Mouse (Mus musculus): ENCODE results near the gene Vwa1. TPM values are rescaled to one million over a fixed set of nuclear protein-coding genes. Genes with fewer than 3 reads are reported as not detected.

The Vwa1 gene
- polyA plus RNA-seq, 1 experiment from 2014 or later, result 9.9 TPM

GRCm38 (mm10) chr4:155785246-155785645 lies 10.7 kb upstream of the Vwa1 start:
- peaks cover 3% of the 10 kb centered on the region; the same call in 1 of the 2 replicates for H3K4me1 ChIP-seq (ENCODE audit: control insufficient read depth, insufficient read depth, low read length)
- H3K9me3 ChIP-seq (ENCODE audit: control insufficient read depth, low read length), result no peaks in the 10 kb centered on the region
- H3K27me3 ChIP-seq (ENCODE audit: control insufficient read depth, insufficient read depth, low read length), result no peaks in the 10 kb centered on the region
- H3K36me3 ChIP-seq (ENCODE audit: control insufficient read depth, insufficient read depth, low read length), result no peaks in the 10 kb centered on the region
- DNase-seq (ENCODE audit: low spot score, missing footprints), result no peak
- no peak overlapping the region for H3K4me2 ChIP-seq
- ATAC-seq (ENCODE audit: low FRiP score), result no peak
- H3K4me3 ChIP-seq (ENCODE audit: low read depth, low read length), result no peak overlapping the region
- H3K27ac ChIP-seq (ENCODE audit: low read depth, low read length), result no peak overlapping the region
- H3K9ac ChIP-seq (ENCODE audit: low read length), result no peak overlapping the region
- WGBS, result 82% methylated on average over 10 of the region's 10 CpGs

GRCm38 (mm10) chr4:155784081-155784701 lies 9.7 kb upstream of the Vwa1 start:
- Histone ChIP-seq H3K36me3 (ENCODE audit: control insufficient read depth, insufficient read depth, low read length) (no peaks in the 10 kb centered on the region), H3K9me3 (ENCODE audit: control insufficient read depth, low read length) (no peaks in the 10 kb centered on the region), H3K27ac (ENCODE audit: low read depth, low read length) (peak overlapping the region; percentile 71), H3K4me1 (ENCODE audit: control insufficient read depth, insufficient read depth, low read length) (peaks cover 3% of the 10 kb centered on the region; the same call in 1 of the 2 replicates), H3K4me3 (ENCODE audit: low read depth, low read length) (peak overlapping the region; percentile 58), H3K9ac (ENCODE audit: low read length) (peak overlapping the region; percentile 90), H3K27me3 (ENCODE audit: control insufficient read depth, insufficient read depth, low read length) (no peaks in the 10 kb centered on the region), H3K4me2 (peak overlapping the region; percentile 78)
- peak; percentile 91 for ATAC-seq (ENCODE audit: low FRiP score)
- peak; percentile 98 for DNase-seq (ENCODE audit: low spot score, missing footprints)
- under 1% methylated on average over 52 of the region's 52 CpGs for WGBS

GRCm38 (mm10) chr4:155783486-155784080 lies 9.1 kb upstream of the Vwa1 start:
- Histone ChIP-seq H3K27ac (ENCODE audit: low read depth, low read length) (peak overlapping the region; percentile 71; the same call in 1 of the 2 replicates), H3K9ac (ENCODE audit: low read length) (peak overlapping the region; percentile 90), H3K27me3 (ENCODE audit: control insufficient read depth, insufficient read depth, low read length) (no peaks in the 10 kb centered on the region), H3K4me3 (ENCODE audit: low read depth, low read length) (peak overlapping the region; percentile 58), H3K4me1 (ENCODE audit: control insufficient read depth, insufficient read depth, low read length) (peaks cover 3% of the 10 kb centered on the region; the same call in 1 of the 2 replicates), H3K9me3 (ENCODE audit: control insufficient read depth, low read length) (no peaks in the 10 kb centered on the region), H3K36me3 (ENCODE audit: control insufficient read depth, insufficient read depth, low read length) (no peaks in the 10 kb centered on the region), H3K4me2 (peak overlapping the region; percentile 78)
- DNase-seq (ENCODE audit: low spot score, missing footprints), result peak; percentile 85
- no peak for ATAC-seq (ENCODE audit: low FRiP score)
- whole genome bisulfite sequencing, result 43% methylated on average over 16 of the region's 16 CpGs

GRCm38 (mm10) chr4:155780895-155781294 lies 6.4 kb upstream of the Vwa1 start:
- Histone ChIP-seq H3K4me3 (ENCODE audit: low read depth, low read length) (no peak overlapping the region), H3K9me3 (ENCODE audit: control insufficient read depth, low read length) (no peaks in the 10 kb centered on the region), H3K4me2 (no peak overlapping the region), H3K4me1 (ENCODE audit: control insufficient read depth, insufficient read depth, low read length) (peaks cover 3% of the 10 kb centered on the region; the same call in 1 of the 2 replicates), H3K36me3 (ENCODE audit: control insufficient read depth, insufficient read depth, low read length) (no peaks in the 10 kb centered on the region), H3K27ac (ENCODE audit: low read depth, low read length) (no peak overlapping the region), H3K9ac (ENCODE audit: low read length) (no peak overlapping the region), H3K27me3 (ENCODE audit: control insufficient read depth, insufficient read depth, low read length) (no peaks in the 10 kb centered on the region)
- peak; percentile 83 for DNase-seq (ENCODE audit: low spot score, missing footprints)
- no peak for ATAC-seq (ENCODE audit: low FRiP score)
- WGBS, result 45% methylated on average over 6 of the region's 6 CpGs

DNA sequence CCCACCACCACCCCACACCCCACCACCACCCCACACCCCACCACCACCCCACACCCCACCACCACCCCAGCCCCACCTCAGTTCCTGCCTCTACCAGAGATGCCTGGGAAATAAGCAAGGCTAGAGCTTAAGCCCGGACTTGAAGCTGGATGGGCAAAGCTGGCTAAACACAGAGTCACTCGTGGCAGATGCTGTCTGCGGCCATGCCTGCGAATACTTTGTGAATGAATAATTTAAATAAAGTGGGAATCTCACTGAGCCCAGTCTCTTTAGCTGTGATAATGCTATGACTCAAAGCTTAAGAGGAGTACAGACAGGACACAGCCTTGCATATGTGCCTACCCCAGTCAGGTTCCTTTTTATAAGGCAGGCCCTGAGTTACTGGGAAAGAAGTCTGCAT lies 5.0 kb upstream of the Vwa1 start:
- H3K27me3 ChIP-seq (ENCODE audit: control insufficient read depth, insufficient read depth, low read length), result peaks cover 6% of the 10 kb centered on the region; the same call in 1 of the 2 replicates
- H3K27ac ChIP-seq (ENCODE audit: low read depth, low read length), result no peak overlapping the region
- H3K9me3 ChIP-seq (ENCODE audit: control insufficient read depth, low read length), result no peaks in the 10 kb centered on the region
- WGBS, result 87% methylated on average over 4 of the region's 4 CpGs
- H3K4me2 ChIP-seq, result no peak overlapping the region
- H3K9ac ChIP-seq (ENCODE audit: low read length), result no peak overlapping the region
- ATAC-seq (ENCODE audit: low FRiP score) (no peak), DNase-seq (ENCODE audit: low spot score, missing footprints) (no peak)
- H3K4me1 ChIP-seq (ENCODE audit: control insufficient read depth, insufficient read depth, low read length), result peaks cover 7% of the 10 kb centered on the region; the same call in 1 of the 2 replicates
- H3K4me3 ChIP-seq (ENCODE audit: low read depth, low read length), result no peak overlapping the region
- no peaks in the 10 kb centered on the region for H3K36me3 ChIP-seq (ENCODE audit: control insufficient read depth, insufficient read depth, low read length)

- WGBS, result 90% methylated on average over 2 of the region's 2 CpGs
- peaks cover 7% of the 10 kb centered on the region; the same call in 1 of the 2 replicates for H3K4me1 ChIP-seq (ENCODE audit: control insufficient read depth, insufficient read depth, low read length)
- DNase-seq (ENCODE audit: low spot score, missing footprints), result no peak
These were observed 3.3 kb upstream of the Vwa1 start for GRCm38 (mm10) chr4:155777816-155778215.

GRCm38 (mm10) chr4:155776704-155777335 lies 2.3 kb upstream of the Vwa1 start:
- no peak overlapping the region for H3K4me2 ChIP-seq
- no peaks in the 10 kb centered on the region for H3K9me3 ChIP-seq (ENCODE audit: control insufficient read depth, low read length)
- H3K36me3 ChIP-seq (ENCODE audit: control insufficient read depth, insufficient read depth, low read length), result no peaks in the 10 kb centered on the region
- no peak overlapping the region for H3K27ac ChIP-seq (ENCODE audit: low read depth, low read length)
- peaks cover 21% of the 10 kb centered on the region for H3K27me3 ChIP-seq (ENCODE audit: control insufficient read depth, insufficient read depth, low read length)
- no peak overlapping the region for H3K9ac ChIP-seq (ENCODE audit: low read length)
- H3K4me1 ChIP-seq (ENCODE audit: control insufficient read depth, insufficient read depth, low read length), result peaks cover 7% of the 10 kb centered on the region; the same call in 1 of the 2 replicates
- 30% methylated on average over 2 of the region's 2 CpGs for WGBS
- DNase-seq (ENCODE audit: low spot score, missing footprints) (no peak), ATAC-seq (ENCODE audit: low FRiP score) (no peak)
- H3K4me3 ChIP-seq (ENCODE audit: low read depth, low read length), result no peak overlapping the region

More at GRCm38 (mm10) chr4:155777816-155778215, 3.3 kb upstream of the Vwa1 start:
- Histone ChIP-seq H3K27me3 (ENCODE audit: control insufficient read depth, insufficient read depth, low read length) (peaks cover 21% of the 10 kb centered on the region), H3K9ac (ENCODE audit: low read length) (no peak overlapping the region), H3K4me3 (ENCODE audit: low read depth, low read length) (no peak overlapping the region), H3K27ac (ENCODE audit: low read depth, low read length) (no peak overlapping the region), H3K36me3 (ENCODE audit: control insufficient read depth, insufficient read depth, low read length) (no peaks in the 10 kb centered on the region), H3K4me2 (no peak overlapping the region), H3K9me3 (ENCODE audit: control insufficient read depth, low read length) (no peaks in the 10 kb centered on the region)
- ATAC-seq (ENCODE audit: low FRiP score), result no peak

DNA sequence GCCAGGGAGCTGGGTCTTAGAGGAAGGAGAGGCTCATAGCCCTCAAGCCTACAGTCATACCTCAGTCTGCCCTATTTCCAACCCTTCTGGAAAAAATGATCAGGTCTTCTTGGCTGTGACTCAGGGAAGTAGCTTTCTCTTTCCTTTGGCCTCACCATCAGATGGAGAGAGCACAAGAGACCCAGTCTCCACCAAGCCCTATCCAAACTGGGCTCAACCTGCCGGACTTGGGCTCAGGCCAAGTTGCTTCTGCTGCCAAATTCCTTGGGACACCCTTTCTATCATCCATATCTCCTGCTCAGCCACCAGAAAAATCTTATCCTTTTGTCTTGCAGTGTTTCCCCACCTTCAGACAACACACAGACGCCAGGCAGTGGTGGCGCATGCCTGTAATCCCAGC lies 1.4 kb upstream of the Vwa1 start:
- H3K4me1 ChIP-seq (ENCODE audit: control insufficient read depth, insufficient read depth, low read length), result peaks cover 7% of the 10 kb centered on the region; the same call in 1 of the 2 replicates
- H3K27me3 ChIP-seq (ENCODE audit: control insufficient read depth, insufficient read depth, low read length), result peaks cover 21% of the 10 kb centered on the region
- ATAC-seq (ENCODE audit: low FRiP score) (no peak), DNase-seq (ENCODE audit: low spot score, missing footprints) (no peak)
- H3K4me3 ChIP-seq (ENCODE audit: low read depth, low read length), result no peak overlapping the region
- no peak overlapping the region for H3K9ac ChIP-seq (ENCODE audit: low read length)
- no peak overlapping the region for H3K4me2 ChIP-seq
- H3K9me3 ChIP-seq (ENCODE audit: control insufficient read depth, low read length), result no peaks in the 10 kb centered on the region
- no peaks in the 10 kb centered on the region for H3K36me3 ChIP-seq (ENCODE audit: control insufficient read depth, insufficient read depth, low read length)
- 73% methylated on average over 3 of the region's 3 CpGs for WGBS
- H3K27ac ChIP-seq (ENCODE audit: low read depth, low read length), result no peak overlapping the region; the same call in 1 of the 2 replicates

Data from midbrain, embryonic 11.5 days (tissue).